Mouse (Mus musculus) cerebellum, adult 8-10 months (tissue): ENCODE results near the gene Tspan4.
"Not testable (repeated sequence)": the region's sequence is repeated elsewhere in the genome, so short reads cannot be mapped to it uniquely, and the experiment has no call there.

Experiments used
- DNase-seq: peaks from one replicate; pipeline ENCODE4 v3.0.0; 2022

The Tspan4 gene

GRCm38 (mm10) chr7:141439140-141439679 lies 35.8 kb upstream of the Tspan4 start:
- peak; percentile 38 for DNase-seq

- peak; percentile 45 for DNase-seq
These were observed 35.2 kb upstream of the Tspan4 start for GRCm38 (mm10) chr7:141439811-141440210.

- peak; percentile 75 for DNase-seq
These were observed 34.4 kb upstream of the Tspan4 start for GRCm38 (mm10) chr7:141440613-141441012.

- DNase-seq: peak; percentile 33
These were observed 33.6 kb upstream of the Tspan4 start for GRCm38 (mm10) chr7:141441460-141441859.

- no peak for DNase-seq
These were observed 32.8 kb upstream of the Tspan4 start for GRCm38 (mm10) chr7:141442199-141442598.

GRCm38 (mm10) chr7:141443081-141443821 lies 31.8 kb upstream of the Tspan4 start:
- DNase-seq: peak; percentile 38

GRCm38 (mm10) chr7:141443828-141444237 lies 31.2 kb upstream of the Tspan4 start, which contains the start of gene Pidd1:
Gene Pidd1 (minus strand): TSS chr7:141444025.
- DNase-seq: no peak

GRCm38 (mm10) chr7:141446374-141446773 lies 28.7 kb upstream of the Tspan4 start:
- DNase-seq: not testable (repeated sequence)

- peak; percentile 94 for DNase-seq
These were observed 27.7 kb upstream of the Tspan4 start, which contains the start of gene Rplp2 for GRCm38 (mm10) chr7:141447110-141447991. Gene Rplp2 (plus strand): TSS chr7:141447370.

GRCm38 (mm10) chr7:141451928-141452327 lies 23.1 kb upstream of the Tspan4 start:
- DNase-seq: no peak

- no peak for DNase-seq
These were observed 21.4 kb upstream of the Tspan4 start for GRCm38 (mm10) chr7:141453636-141454035.

- DNase-seq: peak; percentile 88
These were observed 20.0 kb upstream of the Tspan4 start, which contains the start of gene Pnpla2 for GRCm38 (mm10) chr7:141454967-141455551. Gene Pnpla2 (plus strand): TSS chr7:141455198.

- DNase-seq: peak; percentile 70
These were observed 19.3 kb upstream of the Tspan4 start for GRCm38 (mm10) chr7:141455610-141456314.

- DNase-seq: peak; percentile 37
These were observed 18.3 kb upstream of the Tspan4 start for GRCm38 (mm10) chr7:141456739-141457138.

- DNase-seq: peak; percentile 41
These were observed 17.8 kb upstream of the Tspan4 start for GRCm38 (mm10) chr7:141457236-141457635.

GRCm38 (mm10) chr7:141457986-141458660 lies 16.9 kb upstream of the Tspan4 start:
- peak; percentile 64 for DNase-seq

- DNase-seq: peak; percentile 54
These were observed 16.4 kb upstream of the Tspan4 start for GRCm38 (mm10) chr7:141458661-141459060.

GRCm38 (mm10) chr7:141459301-141459711 lies 15.7 kb upstream of the Tspan4 start:
- peak; percentile 80 for DNase-seq

- peak; percentile 38 for DNase-seq
These were observed 15.0 kb upstream of the Tspan4 start for GRCm38 (mm10) chr7:141460001-141460390.

- peak; percentile 53 for DNase-seq
These were observed 14.5 kb upstream of the Tspan4 start, which contains the start of gene Cracr2b for GRCm38 (mm10) chr7:141460391-141461113. Gene Cracr2b (plus strand): TSS chr7:141461094.
